Mouse (Mus musculus) heart, adult 2 months (tissue): ENCODE data around the gene Pknox2.

Experiments
- CTCF ChIP-seq: fragments of 200-600 bp; IDR thresholded peaks from 2 replicates; pipeline ENCODE4 v1.8.1; 2022; ENCODE audit warnings: antibody characterized with exemption, mild to moderate bottlenecking, moderate library complexity
- EP300 ChIP-seq: fragments of 200-500 bp; IDR thresholded peaks from 2 replicates; pipeline ENCODE4 v1.6.1; 2011; ENCODE audit warnings: low read depth, low read length, control low read depth; ENCODE audit not compliant: insufficient read depth
- POLR2A ChIP-seq: fragments of 200-500 bp; IDR thresholded peaks from 2 replicates; pipeline ENCODE4 v1.6.1; 2011; ENCODE audit warnings: mild to moderate bottlenecking, low read depth, low read length, control low read depth; ENCODE audit not compliant: insufficient read depth

GRCm38 (mm10) chr9:36919472-36919871 is 227.7 kb downstream of the Pknox2 start:
- TF ChIP-seq CTCF (no peak), POLR2A (no peak), EP300 (no peak)
